Mouse (Mus musculus): ENCODE results near the gene Cry1. TPM values are rescaled to one million over a fixed set of nuclear protein-coding genes. Genes with fewer than 3 reads are reported as not detected.
A peak's percentile ranks its signal among the peaks of the same experiment; 100 is the strongest.

Cry1 gene
- total RNA-seq, 2 experiments from 2014 or later = 10.8 to 16.1 TPM

GRCm38 (mm10) chr10:85161745-85162351, 23.0 kb downstream of the Cry1 start:
- DNase-seq (ENCODE audit: low spot score) = peak; percentile 69

GRCm38 (mm10) chr10:85159989-85160619, 24.8 kb downstream of the Cry1 start:
- no peak for DNase-seq (ENCODE audit: low spot score)

GRCm38 (mm10) chr10:85157451-85157850, 27.4 kb downstream of the Cry1 start:
- no peak for DNase-seq (ENCODE audit: low spot score)

GRCm38 (mm10) chr10:85154195-85154594, 30.7 kb downstream of the Cry1 start:
- peak; percentile 76 for DNase-seq (ENCODE audit: low spot score)

- DNase-seq (ENCODE audit: low spot score) = no peak
Measured at GRCm38 (mm10) chr10:85149226-85149625, 35.6 kb downstream of the Cry1 start.

GRCm38 (mm10) chr10:85146282-85146681, 38.6 kb downstream of the Cry1 start:
- DNase-seq (ENCODE audit: low spot score) = no peak

- DNase-seq (ENCODE audit: low spot score) = no peak
Measured at GRCm38 (mm10) chr10:85141465-85141864, 43.4 kb downstream of the Cry1 start.

- no peak for DNase-seq (ENCODE audit: low spot score)
Measured at GRCm38 (mm10) chr10:85136573-85136972, 48.3 kb downstream of the Cry1 start.

- DNase-seq (ENCODE audit: low spot score) = peak; percentile 8
Measured at GRCm38 (mm10) chr10:85128453-85128852, 56.4 kb downstream of the Cry1 start.

GRCm38 (mm10) chr10:85127395-85128287, 57.2 kb downstream of the Cry1 start, which contains the start of gene Mterf2:
Mterf2 (minus strand) TSS chr10:85128027.
- peak; percentile 96 for DNase-seq (ENCODE audit: low spot score)

GRCm38 (mm10) chr10:85125184-85125583, 59.7 kb downstream of the Cry1 start:
- no peak for DNase-seq (ENCODE audit: low spot score)

- no peak for DNase-seq (ENCODE audit: low spot score)
Measured at GRCm38 (mm10) chr10:85114409-85114808, 70.5 kb downstream of the Cry1 start.

- peak; percentile 9 for DNase-seq (ENCODE audit: low spot score)
Measured at GRCm38 (mm10) chr10:85103085-85103885, 81.6 kb downstream of the Cry1 start.

- DNase-seq (ENCODE audit: low spot score) = peak; percentile 70
Measured at GRCm38 (mm10) chr10:85102247-85103084, 82.4 kb downstream of the Cry1 start, which contains the start of the genes Fhl4 and Tmem263. Fhl4 (minus strand) TSS chr10:85102495. Tmem263 (plus strand) TSS chr10:85102627.

GRCm38 (mm10) chr10:85101841-85102240, 83.0 kb downstream of the Cry1 start:
- DNase-seq (ENCODE audit: low spot score) = no peak

Other genes with a start within 250 kb of the Cry1 start
- gene Fhl4, start 82.6 kb downstream of the Cry1 start, total RNA-seq (2021) = under 1 TPM; 0.16 to 0.24 TPM
- 10 to 100 TPM in 1 of 2 experiments, 1 to 10 TPM in 1; 8.7 to 11.8 TPM for gene Tmem263, start 82.4 kb downstream of the Cry1 start, total RNA-seq (2021)
- gene Mterf2, start 57.0 kb downstream of the Cry1 start, total RNA-seq (2021) = 10 to 100 TPM; 11.4 to 15.0 TPM
- under 1 TPM; 0.66 to 0.81 TPM for gene Btbd11, start 201.8 kb upstream of the Cry1 start, total RNA-seq (2021)